Mouse (Mus musculus): ENCODE measurements around the gene Plcl1.

GRCm38 (mm10) chr1:55741885-55742284, 336.2 kb downstream of the Plcl1 start:
- TF ChIP-seq CTCF (IDR thresholded peaks at IDR 0.05 in 2 of 3, conservative IDR thresholded peaks at IDR 0.05 in 1 of 3; ENCODE audit: control insufficient read depth in 1 of 3, insufficient read depth in 1 of 3, low read depth in 2 of 3, low read length in 3 of 3, poor library complexity in 1 of 3, severe bottlenecking in 1 of 3) (no peak), POLR2AphosphoS2 (IDR thresholded peaks at IDR 0.05; ENCODE audit: low read length) (no peak), UBTF (IDR thresholded peaks at IDR 0.05; ENCODE audit: borderline replicate concordance, insufficient read depth, low read depth, low read length) (no peak), E2F4 (IDR thresholded peaks at IDR 0.05; ENCODE audit: borderline replicate concordance, low read depth, low read length) (no peak), MAFK (IDR thresholded peaks at IDR 0.05; ENCODE audit: borderline replicate concordance, low read depth, low read length) (no peak), GATA1 (IDR thresholded peaks at IDR 0.05; ENCODE audit: low read depth, low read length) (no peak), POLR2A (IDR thresholded peaks at IDR 0.05; ENCODE audit: control insufficient read depth in 1 of 2, insufficient read depth in 1 of 2, low read depth in 1 of 2, low read length in 2 of 2, poor library complexity in 1 of 2) (no peak), EP300 (IDR thresholded peaks at IDR 0.05; ENCODE audit: low read depth in 1 of 2, low read length in 2 of 2) (no peak), ZNF384 (IDR thresholded peaks at IDR 0.05; ENCODE audit: low read depth, low read length) (no peak), MYB (IDR thresholded peaks at IDR 0.05; ENCODE audit: low read depth, low read length) (no peak), POLR2AphosphoS5 (IDR thresholded peaks at IDR 0.05; ENCODE audit: borderline replicate concordance, low read depth, low read length) (no peak), ZC3H11A (IDR thresholded peaks at IDR 0.05; ENCODE audit: low read depth, low read length) (no peak), RAD21 (IDR thresholded peaks at IDR 0.05; ENCODE audit: low read depth, low read length) (no peak)

Data from MEL (cell line).